Mouse (Mus musculus) thymus, adult 18-20 months (tissue): ENCODE results near the gene Syce3.

Experiments used
- DNase-seq, 2 experiments: peaks; one replicate each; pipeline ENCODE4 v3.0.0; 2022; ENCODE audit warnings: mixed read lengths in 2 of 2

Gene Syce3

DNA sequence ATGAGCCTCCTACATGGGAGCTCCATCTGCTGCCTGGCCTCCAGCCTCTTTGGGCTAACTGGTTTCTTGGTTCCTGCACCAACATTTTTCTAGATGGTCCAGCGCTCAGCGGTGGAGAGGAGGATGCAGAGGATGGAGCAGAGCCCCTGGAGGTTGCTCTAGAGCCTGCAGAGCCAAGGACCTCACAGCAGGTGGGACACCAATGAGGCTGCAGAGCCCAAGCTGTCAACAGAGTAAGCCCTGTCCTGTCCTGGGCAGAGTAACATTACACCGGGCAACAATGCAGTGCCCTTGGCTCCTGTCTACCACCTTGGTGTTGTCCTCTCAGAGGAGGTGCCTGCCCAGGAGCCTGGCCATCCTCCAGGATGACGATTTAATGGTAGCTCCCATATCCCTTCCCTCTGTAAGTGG lies 45.2 kb downstream of the Syce3 start:
- no peak for DNase-seq

DNA sequence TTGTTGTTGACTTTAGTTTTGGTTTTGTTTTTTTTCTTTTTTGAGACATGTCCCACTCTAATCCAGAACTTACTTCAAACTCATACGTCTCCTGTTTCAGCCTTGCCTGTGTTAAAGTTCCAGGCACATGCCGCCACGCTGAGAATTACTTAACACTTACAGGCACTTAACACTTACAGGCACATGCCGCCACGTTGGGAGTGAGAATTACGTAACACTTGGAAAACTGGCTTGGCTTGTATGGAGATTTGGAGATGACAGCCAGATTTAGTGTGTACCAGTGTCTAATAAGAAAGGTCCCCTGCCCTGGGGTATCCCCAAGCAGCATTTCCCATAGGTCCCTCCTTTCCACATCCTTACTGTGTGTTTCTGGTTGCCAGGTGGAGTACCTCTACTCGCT lies 47.3 kb downstream of the Syce3 start:
- no peak for DNase-seq

DNA sequence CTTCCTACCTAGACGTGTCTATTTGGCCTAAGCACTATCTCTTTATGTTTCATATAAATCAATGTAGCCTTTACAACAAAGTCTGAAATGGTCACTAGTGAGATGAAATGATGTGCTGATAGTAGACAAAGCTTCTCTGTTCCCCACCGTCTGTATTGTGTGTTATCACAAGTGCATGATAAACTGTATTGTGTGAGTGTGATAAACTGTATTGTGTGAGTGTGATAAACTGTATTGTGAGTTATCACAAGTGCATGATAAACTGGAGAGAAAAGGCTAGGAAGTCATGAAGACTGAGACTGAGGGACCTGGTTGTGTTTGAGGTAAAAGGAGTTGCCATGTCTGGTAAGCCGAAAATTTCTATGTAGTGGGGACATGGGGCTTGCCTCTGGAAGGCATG lies 51.5 kb downstream of the Syce3 start:
- no peak for DNase-seq

DNA sequence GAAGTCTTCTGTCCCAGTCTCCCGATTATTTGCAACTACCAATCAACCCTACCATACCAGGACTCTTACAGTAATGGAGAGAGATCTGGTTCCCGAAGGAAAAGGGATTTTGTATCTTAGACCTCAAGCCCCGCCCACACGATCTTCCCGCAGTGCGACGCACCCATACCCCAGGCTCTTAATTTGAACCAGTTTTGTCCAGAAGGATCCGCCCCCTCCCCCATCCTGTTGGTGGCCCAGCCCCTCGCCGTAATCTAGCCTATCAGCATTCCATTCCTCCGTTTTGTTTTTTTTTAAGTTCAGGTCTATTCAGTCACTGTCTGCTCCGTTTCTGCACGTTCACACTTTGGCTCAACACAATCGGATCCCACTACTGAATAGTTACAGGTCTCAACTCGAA lies 53.9 kb downstream of the Syce3 start:
- DNase-seq: peak; percentile 48 to 75

DNA sequence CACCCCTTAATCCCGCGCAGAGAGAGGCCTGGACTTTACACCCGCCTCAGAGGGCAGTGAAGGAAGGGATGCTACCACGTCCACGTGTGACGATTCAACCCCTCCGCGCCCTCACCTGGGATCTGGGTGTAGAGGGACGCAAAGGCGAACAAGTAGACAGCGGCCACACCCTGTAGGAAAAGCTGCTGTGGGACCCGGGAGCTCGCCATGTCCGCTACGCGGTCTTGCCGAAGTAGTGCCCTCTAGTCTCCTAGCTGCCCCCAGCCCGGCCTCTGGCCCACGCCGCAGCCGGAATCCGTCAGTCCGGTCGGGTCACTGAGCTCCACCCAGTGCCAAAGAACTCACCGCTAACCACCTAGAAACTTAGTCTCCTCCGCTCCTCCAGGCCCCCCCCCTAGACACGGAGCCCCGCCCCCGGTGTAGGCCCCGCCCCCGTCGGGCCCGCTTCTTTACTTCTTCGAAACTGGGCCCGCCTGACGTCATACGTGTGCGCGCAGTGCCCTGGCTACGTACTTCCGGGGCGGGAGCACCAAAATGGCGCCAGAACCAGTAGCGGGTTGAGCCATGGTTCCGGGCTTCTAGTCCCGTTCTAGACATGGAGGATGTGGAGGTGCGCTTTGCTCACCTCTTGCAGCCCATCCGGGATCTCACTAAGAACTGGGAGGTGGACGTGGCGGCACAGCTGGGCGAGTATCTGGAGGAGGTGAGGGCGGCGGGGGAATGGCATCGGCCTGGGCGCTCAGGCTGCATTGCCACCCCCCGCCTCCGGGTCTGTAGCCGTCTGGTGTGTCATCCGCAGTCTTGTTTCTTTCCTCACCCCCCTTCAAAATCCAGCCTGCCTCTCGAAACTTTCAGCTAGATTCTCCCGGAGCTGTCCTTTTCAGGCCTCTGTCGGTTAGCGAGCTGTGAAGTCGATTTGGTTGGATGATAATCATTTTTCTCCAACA lies 54.8 kb downstream of the Syce3 start, which contains the start of the genes Lmf2 and Ncaph2:
Lmf2 (minus strand) TSS at position 419 of the 947 bp plus-strand sequence.
Ncaph2 (plus strand) TSS at position 479 of the 947 bp plus-strand sequence.
- peak; percentile 89 to 90 for DNase-seq

DNA sequence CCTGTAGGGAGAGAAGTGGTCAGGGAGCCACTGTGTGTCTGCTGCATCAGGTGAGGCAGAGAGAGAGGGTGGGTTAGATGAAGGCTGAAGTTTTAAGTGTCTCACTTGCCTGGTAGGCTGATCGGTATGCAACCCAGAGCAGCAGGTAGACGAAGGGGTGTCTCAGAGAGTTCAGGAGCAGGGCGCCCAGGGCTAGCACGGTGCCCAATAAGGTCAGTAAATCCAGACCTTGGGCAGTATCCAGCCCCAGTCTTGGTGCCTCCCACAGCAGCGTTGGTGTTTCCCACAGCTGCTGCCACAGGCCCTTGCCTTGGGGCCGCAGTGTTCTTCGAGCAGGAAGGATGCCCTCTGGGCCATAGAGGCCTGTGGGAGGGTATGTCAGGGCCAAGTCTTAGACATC lies 55.8 kb downstream of the Syce3 start:
- no peak for DNase-seq

DNA sequence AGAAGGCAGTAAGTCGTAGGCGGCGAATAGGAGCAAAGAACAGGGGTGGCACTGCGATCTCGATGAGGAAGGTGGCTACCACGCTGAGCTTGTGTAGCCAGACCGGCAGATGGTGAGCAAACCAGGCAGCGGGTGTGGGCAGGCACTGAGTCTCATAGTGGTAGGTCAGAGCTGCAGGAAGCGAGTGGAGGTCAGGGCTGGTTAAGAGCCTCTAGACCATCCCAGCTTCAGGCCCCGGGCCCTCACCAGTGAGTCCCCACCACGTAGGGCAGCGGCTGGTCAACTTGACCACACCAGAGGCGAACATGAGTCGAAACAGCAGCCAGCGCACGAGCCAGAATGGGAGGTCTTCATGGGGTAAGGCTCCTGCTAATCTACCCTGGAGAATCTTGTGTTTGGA lies 56.5 kb downstream of the Syce3 start:
- DNase-seq: no peak

DNA sequence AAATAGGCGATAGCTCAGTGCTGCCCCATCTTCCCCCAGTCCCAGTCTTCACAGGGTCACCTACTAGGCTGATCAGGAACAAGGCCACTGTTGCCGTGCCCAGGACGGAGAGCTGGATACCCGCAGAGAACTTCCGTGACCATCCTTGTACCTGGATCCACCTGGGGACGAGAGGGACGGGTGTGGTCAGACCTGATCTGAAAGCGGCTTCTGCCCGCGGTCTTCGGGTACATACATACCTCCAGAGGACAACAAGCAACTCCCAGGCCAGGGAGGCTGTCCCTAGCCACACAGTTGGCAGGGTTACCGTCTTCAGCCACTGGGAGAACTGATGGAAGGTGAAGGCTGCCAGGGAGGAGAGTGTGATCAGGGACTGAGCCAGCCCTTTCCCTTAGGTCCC lies 57.5 kb downstream of the Syce3 start:
- no peak for DNase-seq

DNA sequence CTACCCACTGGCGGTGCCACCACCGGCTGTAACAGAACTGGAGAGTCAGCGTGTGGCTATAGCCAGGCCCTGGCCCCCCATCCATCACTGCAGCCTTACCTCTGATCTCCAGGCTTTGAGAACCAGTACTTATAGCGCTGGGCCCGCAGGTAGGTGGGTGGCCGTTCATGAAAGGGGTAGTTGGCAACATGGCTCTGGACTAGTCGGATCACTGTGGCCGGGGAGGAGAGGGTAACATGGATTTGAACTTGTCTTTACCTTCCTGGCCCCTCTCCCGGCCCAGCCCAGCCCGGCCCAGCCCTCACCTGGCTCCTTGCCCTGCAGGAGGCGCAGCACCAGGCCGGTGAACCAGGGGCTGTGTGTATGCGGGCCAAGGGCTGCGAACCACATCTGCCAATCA lies 58.2 kb downstream of the Syce3 start:
- no peak for DNase-seq

DNA sequence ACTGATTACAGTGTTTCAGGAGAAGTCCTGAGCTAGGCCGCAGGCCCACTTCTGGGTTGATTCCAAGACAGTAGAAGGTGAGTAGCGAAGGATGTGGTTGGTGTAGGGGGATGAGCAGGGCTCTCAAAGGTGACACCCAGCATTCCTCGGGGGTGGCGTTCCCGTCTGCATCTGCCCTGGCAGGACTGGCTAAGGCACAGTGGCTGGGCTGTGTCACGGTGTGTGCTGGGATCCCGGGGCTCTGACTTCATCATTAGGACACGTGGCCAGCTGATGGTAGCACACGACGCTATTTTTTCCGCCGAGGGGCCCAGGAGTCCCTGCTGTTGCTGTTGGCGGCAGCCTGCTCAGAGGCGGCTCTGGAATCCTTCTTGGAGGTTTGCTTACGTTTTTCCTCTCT lies 59.0 kb downstream of the Syce3 start:
- DNase-seq: no peak

DNA sequence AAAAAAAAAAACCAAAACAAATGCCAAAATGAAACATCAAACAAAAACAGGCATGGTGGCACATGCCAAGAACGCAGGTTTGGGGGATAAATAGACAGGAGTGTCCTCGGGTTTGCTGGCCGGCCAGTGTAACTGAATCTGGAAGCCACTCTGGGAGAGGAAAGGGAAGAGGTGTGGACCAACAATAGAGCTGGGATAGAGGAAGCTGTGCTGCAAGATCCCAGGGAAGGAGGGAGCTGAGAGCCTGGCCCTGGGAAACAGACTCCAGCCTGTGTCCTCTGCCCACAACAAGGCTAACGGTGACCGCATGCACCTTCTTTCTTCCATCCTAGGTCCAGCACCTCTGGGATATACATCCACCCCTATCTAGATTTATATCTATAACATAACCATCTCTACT lies 59.9 kb downstream of the Syce3 start:
- DNase-seq: no peak

DNA sequence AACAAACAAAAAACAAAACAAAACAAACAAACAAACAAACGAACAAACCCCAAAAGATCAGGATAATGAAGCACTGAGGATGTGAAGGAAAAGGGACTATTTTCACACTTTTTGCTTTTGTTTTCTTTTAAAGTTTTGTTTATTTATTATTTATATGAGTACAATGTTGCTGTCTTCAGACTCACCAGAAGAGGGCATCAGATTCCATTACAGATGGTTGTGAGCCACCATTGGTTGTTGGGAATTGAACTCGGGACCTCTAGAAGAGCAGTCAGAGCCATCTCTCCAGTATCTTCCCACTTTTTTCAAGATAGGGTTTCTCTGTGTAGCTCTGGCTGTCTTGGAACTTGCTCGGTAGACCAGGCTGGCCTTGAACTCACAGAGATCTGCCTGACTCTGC lies 67.0 kb downstream of the Syce3 start:
- DNase-seq: no peak

DNA sequence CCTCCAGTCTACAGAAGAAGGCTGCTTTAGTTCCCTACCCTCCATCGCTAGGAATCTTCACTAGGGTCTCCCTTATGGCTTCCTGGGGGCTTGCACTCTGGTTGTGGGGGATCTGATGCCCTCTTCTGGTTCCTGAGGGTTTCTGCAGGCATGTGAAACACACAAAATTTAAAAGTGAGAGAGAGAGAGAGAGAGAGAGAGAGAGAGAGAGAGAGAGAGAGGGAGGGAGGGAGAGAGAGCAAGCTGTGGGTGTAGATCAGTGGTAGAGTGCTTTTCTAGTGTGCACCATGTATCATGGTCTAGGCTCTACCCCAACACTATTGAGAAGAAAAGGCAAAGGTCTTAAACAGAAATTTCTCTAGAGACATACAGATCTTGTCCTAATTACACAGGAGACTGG lies 68.6 kb downstream of the Syce3 start:
- no peak for DNase-seq
